Mouse (Mus musculus) gastrocnemius, postnatal 25 days (tissue): Measurements from ENCODE around the gene Fam71f1. TPM values are rescaled to one million over a fixed set of nuclear protein-coding genes. Genes with fewer than 3 reads are reported as not detected.

Experiments
- DNase-seq: peaks from one replicate; pipeline ENCODE4 v3.0.0; 2022
- long read RNA-seq, 2 experiments: library from polyadenylated mRNA; stranded (forward); transcript quantifications; one replicate each; pipeline ENCODE4 v2.0.0; 2021
- total RNA-seq, 2 experiments: library from RNA; stranded (reverse); gene quantifications; 1 replicate in 1 of 2; 2 replicates in 1 of 2; pipeline ENCODE4 v1.2.3; 2021

Gene Fam71f1
- not detected for total RNA-seq
- long read RNA-seq, experiment 1 = 0 reads
- long read RNA-seq, experiment 2 = 0 reads

DNA sequence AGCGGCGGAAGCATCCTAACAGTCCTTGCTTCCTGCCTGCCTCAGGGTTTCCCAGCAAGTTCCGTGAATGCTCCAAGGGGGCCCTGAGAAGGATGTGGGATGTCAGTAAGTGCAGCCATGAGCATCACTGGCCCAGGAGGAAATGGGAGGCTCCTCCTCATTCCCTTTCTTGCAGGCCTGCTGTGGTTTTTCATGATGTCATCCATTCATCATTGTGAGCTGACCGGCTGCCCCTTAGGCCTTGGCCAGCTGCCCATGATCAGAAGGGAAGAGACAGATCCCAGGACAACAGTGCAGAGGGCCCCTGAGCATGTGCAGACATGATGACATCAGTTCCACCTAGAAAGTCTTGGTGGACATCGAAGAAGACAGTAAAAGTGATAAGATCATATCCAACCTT is at the start of gene Fam71f1:
Fam71f1 (plus strand) TSS at position 262 of the 400 bp plus-strand sequence.
- peak; percentile 8 for DNase-seq

DNA sequence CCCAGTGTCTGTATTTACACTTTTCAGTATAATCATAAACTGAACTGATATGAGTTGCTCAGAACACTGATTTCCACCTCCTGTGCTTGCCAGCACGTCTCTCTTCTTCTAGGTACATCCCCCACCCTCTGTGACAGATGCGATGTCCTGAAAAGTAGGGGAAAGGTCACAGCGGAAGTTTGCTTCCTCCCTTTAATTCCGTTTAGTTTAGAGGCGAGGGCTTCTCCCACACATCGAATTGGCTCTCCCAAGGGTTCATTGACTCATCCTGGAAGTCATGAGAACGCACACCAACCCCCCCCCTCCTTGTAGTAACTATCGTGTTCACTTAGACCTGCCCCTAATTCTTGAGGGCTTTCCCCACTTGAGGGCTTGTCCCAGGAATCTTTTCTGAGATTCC is 48.0 kb upstream of the Fam71f1 start:
- DNase-seq = no peak

DNA sequence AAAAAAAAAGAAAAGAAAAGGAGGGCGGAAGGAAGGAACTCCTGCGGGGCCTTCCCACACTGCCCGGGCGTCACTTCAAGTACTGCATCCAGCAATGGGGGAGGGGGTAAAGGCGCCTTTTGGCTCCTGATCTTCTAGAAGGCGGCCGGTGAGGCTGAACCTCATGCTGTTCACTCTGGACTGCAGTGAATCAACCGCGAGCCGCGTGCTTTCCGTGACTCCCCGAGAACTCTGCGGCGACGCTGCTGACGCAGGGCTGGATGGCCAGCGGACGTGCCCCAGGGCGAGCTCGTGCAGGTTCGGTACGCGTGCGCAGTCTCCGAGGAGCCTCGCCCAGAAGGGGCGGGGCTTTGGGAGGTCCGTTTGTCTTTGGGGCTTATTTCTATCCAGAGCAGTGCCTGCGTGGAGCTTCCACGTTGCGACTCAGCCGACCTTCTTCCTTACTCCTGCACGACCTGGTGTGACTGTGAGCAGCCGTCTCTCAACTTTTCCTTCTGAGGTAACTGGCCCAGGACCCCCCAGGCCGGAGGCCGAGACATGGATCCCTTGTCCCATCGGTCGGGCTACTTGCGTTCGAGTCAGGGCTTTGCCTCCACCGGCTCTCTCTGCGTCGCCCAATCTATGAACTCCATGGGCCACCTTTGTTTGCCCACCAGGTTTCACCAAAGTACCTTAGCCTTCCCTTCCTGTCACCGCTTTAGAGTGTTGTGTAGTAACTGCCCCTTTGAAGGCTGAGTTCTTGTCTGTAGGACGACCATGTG is 46.4 kb upstream of the Fam71f1 start, which contains the start of gene Hilpda:
Hilpda (plus strand) TSS at position 177 of the 761 bp plus-strand sequence.
- DNase-seq = peak; percentile 90

DNA sequence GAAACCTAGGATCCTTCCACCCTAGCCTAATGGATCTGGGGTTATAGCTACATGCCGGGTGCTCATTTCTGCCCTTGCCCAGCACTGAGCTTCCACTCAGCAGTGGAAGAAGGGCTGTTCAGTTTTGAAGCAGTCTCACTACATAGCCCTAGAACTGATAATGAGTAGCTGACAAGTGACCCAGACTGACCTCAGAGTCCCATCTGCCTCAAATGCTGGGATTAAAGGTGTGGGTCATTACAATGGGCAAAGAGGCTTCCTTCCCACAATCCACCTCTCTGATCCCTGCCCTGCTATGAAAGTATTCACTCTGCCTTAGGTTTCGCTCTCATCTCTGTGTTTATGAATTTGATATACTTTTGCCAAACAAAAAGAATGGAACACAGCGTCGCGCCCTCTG is 42.2 kb upstream of the Fam71f1 start:
- DNase-seq = no peak

DNA sequence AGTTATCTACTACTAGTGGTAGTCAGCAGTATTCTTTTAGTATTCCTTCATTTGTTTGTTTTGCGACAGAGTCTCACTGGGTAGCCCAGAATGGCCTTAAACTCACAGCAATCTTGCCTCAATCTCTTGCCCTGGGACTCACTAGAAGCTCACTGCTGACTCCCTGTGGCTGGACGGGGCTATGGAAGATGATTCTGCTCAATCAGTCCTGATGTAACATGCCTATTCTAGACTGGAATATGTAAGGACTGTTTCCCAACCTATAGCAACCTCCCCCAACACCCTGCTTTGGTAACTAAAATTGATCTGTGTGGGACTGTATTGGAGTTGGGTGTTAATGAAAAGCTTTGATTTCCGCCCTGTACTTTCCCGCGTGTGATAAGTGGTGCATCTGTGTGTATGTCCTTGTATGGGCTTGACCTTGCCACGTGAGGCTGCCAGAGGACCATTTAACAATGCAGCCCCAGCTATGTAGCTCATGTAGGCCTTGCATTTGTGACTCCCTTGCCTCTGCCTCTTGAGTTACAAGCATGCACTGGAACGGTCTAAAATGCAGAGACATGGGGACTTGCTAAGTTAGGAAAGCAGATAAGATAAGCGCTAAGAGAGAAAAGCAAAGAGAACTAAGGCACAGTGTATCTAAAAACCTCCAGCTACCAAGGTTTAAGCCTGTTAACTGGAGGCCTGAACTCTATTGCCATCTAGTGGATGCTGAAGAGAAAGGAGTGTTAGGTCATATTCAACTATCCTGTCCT is 40.2 kb upstream of the Fam71f1 start:
- DNase-seq = no peak

DNA sequence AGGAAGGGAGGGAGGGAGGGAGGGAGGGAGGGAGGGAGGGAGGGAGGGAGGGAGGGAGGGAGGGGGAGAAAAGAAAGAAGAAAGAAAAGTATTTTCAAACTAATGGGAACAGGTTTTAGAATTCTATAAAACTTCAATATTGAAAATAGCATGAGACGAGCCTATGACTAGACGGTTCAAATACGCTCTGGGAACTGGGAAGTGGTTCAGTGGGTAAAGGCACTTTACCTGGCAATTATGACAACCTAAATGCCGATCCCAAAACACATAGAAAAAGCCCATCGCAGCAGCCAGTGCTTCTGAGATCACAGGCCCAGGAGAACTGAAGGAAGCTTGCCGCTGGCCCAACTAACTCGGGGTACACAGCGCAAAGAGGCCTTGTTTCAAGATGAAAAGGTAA is 39.6 kb upstream of the Fam71f1 start, which contains the start of gene Fam71f2:
Fam71f2 (plus strand) TSS at position 301 of the 400 bp plus-strand sequence.
- DNase-seq = no peak

DNA sequence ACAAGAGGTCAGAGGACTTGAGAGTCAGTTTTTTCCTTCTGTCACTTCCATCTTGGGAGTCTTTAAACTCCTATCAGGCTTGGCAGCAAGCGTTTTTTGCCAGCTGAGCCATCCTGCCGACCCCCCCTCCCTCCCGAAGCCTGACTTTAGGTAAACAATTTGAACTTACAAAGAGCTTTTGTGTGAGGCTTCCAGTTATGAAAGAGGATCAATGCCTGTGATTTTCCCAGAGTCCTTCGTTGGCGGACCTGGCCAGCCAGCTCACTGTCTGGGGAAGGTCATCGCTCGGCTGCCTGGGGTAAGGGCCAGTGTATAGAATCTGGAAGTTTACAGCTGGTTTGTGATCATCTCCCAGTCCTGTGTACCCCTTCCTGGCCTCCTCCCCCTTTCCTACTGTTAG is 38.3 kb upstream of the Fam71f1 start:
- no peak for DNase-seq

DNA sequence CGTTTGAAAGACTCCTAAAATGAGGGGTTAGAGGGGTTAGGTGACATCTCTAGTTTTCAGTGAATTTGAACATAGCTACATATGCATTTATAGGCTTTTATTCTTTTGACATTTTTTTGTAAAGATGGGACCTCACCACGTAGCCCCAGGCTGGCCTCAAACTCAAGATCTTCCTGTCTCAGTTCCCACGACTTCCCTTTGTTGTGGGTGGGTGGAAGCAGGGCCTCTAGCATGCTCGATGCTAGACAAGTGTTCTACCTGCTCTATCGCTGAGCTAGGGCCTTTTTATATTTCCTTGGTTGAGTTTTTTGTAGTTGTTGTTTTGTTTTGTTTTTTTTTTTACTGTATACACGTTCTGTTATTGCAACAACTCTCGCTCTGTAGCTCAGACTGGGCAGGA is 32.1 kb upstream of the Fam71f1 start:
- DNase-seq = no peak

DNA sequence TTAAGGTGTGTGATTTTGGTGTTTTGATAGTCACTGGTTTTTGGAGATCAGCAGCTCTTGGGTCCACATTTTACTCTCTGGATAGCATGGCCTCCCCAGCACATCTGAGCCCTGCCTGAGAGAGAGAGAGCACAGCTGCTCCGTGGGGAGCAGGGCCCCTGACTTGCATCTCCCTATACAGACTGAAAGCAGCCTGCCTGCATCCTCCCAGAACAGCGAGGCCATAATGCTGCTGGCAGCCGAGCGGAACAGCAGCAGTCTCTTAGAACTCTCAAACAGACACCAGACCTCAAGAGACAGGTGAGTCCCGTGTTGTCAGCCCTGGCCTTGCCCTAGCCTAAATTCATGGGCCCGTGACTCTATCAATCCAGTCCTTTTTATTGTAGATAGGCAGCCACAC is 31.5 kb upstream of the Fam71f1 start:
- DNase-seq = no peak

DNA sequence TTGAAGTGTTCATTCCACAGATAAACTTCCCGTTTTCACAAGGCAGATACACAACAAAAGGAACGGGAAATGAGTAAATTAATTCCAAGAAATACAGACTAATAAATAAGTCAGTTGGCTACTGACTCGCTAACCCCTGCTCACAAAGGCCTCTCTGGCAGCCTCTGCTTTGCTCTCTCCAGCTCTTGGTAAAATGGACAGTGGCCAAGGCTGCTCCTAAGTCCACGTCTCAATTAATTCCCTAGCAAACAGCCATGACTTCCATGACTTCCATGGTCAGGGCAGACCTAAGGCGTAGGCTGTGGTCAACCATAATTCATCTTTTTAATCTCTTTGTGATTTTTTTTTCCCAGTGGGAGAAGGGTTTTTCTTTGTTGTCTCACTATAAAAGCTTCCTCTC is 31.0 kb upstream of the Fam71f1 start:
- DNase-seq = no peak

DNA sequence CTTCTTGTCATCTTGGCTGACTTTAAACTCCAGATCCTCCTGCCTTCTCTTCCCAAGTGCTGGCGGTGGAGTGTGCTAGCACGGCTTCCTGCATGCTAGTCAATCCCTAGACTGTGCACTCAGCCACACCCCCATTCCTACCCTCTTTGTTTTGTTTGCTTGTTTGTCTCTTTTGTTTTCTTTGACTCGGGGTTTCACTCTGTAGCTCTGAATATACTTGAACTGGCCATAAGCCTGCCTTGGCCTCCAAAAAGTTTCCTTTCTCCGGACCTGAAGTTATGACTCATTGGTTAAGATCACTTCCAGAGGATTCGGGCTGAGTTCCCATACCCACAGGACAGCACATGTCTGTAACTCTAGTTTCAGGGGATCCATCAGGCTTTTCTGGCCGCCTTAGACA is 30.3 kb upstream of the Fam71f1 start:
- no peak for DNase-seq

DNA sequence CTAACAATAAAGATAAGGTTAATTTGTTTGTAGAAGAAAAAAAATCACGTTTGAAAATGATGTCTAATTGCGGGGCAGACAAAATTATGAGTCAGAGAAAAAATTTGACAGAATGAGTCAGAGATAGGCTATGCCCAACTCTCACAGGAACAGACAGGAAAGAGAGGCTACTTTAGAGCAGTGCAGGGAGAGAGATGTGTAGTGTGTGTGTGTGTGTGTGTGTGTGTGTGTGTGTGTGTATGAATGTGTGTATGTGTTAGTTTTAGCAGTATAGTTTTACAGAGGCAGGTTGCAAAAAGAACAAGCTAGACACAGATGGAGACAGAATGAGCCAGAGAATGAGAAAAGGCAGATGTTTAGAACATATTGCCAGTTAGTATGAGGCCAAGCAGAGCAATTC is 19.8 kb upstream of the Fam71f1 start:
- no peak for DNase-seq

DNA sequence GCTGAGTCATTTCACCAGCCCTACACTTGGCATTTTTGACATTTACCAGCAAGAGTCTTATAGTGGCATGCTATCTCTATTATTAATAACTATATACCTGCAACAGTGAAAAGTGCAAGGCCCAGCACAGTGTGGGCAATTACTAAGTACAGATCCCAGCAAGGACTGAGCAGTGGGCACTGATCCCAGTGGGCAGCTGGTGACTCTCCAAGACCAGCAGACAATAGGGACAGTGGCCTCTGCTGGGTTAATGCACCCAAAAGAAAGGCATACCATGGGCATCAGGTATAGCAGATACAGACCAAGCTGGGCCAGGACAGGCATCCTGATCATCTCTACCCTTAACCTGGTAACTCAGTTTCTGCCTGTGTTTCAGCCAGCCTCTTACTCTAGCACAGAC is 15.7 kb upstream of the Fam71f1 start:
- DNase-seq = no peak

DNA sequence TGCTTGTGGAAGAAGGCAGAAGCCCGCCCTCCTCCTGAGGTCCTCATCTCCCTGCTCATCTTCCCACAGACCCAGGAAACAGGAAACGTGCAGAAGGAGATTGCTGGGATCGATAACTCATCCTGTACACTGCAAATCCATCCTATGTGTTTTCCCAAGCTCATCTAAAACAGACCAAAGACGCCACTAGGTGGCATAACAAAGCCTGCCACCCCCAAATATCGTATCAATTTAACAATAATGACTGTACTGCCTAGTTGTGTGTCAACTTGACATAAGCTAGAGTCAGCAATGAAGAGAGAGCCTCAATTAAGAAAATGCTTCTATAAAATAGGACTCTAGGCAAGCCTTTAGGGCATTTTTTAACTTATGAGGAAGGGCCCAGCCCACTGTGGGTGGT is 15.2 kb upstream of the Fam71f1 start:
- no peak for DNase-seq

DNA sequence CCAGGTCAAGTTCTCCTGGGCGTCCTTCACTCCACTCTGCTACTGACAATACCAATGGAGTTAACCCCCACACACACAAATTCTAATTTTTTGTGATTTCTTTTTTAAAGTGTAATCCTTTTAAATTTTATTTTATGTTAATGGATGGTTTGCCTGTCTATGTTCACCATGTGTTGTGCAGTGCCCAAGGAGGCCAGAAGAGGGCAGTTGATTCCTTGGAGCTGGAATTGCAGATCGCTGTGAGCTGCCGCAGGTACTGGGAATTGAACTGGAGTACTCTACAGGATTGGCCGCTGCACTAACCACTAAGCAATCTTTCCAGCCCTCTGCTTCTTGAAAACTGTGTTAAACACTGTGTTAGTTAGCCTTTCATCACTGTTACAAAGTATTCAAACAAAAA is 13.5 kb upstream of the Fam71f1 start:
- DNase-seq = no peak

DNA sequence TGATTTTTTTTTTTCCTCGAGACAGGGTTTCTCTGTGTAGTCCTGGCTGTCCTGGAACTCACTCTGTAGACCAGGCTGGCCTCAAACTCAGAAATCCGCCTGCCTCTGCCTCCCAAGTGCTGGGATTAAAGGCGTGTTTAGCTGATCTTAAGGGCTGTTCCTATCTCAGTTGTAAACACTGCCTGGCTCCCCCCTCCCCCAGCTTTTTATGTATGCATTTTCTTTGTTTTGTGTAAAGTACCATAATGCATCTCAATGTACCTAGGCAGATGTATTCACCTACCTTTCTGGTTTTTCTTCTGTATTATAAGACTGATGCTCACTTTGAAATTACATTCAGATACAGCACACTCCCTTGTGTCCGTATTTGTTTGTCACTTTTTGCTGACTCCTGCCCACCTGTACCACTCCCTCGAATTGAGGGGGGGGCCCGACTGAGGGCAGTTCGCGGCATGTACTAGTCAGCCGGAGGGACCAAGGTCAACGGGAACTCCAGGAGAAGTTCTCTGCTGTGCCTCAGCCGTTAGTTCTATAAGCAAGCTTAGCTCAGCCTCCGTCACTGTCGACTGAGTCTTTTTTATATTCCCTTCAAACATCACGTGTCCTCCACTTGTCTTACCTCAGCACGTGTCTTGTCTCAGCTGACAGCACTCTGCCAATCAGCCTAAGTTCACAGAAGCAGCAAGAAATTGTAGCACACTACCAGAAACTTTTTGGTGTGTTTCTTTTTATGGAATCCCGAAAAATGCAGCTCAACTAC is 9.9 kb upstream of the Fam71f1 start:
- DNase-seq = no peak

DNA sequence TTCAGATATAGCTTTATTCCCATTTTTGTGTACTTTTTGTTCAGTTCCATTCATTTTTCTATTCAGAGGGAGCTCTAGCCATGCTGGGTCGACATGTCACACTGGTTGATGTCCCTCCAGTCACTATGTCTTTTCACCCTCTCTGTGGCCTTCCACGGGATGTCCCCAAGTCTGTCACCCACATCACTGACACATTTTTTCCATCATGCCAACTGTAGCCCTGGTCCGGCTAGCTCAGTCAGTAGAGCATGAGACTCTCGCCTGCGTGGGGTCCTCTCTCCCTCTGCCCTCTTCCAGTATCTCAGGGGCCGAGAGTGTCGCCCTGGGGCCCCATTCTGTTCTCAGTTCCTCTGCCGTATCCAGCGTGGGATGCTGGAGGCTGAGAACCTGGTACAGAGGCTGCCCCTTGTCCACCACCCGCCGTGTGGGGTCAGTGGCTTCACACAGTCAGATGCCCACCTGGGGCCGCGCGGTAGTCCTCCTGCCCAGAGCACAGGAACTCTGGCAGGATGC is 5.2 kb upstream of the Fam71f1 start:
- DNase-seq = no peak

DNA sequence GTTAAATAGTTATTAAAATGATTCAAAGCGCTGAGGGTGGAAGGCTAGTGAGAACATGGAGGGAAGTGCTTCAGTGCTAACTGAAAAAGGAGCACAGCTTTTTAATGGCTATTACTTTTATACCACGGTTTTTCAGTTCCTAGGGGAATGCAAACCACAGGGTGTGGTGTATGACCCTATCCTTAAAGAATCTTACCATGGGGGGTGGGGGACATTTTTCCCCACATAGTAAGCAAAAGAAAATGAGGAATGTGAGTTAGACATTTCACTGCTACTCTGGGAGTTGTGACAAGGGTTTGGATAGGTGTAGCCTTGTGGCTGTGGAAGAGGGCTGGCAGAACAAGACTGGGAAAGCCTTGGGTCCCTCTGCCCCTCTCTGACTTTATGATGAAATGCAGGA is 1.7 kb upstream of the Fam71f1 start:
- no peak for DNase-seq

DNA sequence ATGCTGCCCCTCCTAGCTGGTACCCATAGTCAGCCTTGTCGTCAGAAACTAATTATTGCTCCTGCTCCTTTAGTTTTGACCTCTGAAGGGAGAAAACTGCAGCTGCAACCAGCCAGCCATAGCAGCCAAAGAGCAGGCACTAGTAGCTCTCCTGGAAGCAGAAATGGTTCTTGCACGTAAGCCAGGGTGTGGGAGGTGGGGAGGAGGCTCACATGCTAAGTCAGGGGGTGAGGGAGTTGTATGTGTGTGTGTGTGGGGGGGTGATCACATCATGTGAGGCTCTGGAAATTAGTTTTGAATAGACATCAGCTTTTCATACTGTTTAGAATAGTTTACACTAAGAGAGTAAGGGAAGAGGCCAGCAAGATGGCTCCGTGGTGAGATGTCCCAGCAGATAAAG is 999 bp upstream of the Fam71f1 start:
- DNase-seq = no peak

DNA sequence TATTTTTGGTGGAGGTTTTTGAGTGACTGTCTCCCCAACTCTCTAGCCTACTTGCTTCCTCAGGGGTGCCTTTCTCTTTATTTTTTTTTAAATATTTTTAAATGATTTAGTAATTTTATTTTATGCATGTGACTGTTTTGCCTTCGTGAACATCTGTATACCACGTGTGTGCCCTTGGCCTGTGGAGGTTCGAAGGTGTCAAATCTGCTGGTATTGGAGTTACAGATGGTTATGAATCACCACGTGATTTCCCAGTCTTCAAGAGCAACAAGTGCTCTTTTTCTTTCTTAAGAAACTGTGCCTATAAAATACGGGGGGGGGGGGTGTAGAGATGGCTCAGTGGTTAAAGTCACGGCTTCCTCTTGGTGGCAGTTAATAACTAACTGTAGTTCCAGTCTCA is 2.6 kb downstream of the Fam71f1 start:
- no peak for DNase-seq

DNA sequence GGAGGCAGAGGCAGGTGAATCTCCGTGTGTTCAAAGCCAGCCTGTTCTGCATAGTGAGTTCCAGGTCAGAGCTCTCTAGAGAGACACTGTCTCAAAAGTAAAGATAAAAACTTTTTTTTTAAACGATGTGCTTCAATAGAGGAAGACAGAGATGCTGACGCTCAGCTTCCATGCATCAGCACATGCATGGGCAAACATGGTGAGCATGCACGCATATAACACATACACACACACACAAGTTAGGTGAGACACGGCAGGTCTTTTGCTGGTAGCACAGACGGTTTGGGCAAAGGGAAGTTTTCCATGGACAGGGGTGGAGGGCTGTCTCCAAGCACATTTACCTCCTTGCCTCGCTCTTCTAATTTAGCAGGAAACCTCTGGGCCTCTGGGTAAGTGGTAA is 3.2 kb downstream of the Fam71f1 start:
- no peak for DNase-seq

DNA sequence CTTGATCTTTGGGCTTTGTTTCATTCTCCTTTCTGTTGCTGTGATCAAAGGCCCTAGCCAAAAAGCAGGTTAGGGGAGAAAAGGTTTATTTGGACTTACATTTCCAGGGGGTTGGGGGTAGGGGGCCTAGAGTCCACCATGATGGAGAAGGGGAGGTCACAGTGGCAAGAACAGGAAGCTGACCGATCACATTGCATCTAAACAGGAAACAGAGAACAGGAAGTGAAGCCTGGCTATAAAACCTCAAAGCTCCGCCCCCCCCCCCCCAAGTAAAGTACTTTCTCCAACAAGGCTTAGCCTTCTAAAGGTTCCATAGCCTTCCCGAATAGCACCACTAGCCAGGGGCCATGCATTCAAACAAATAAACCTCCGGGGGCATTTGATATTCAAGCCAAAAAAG is 3.8 kb downstream of the Fam71f1 start:
- DNase-seq = no peak

DNA sequence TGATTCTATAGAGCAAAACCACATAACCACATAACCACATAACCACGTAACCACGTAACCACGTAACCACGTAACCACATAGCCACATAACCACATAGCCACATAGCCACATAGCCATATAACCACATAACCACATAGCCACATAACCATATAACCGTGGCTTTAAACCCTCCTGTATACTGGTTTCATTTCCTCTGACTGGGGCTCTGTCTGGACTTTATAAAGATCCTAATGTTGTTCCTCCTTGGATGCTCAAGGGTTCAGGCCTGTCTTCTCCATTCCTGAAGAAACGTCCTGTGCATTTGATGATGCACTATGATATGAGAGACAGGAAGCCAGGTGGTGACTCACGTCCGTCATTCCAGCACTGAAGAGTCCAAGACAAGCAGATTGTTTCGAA is 8.0 kb downstream of the Fam71f1 start:
- DNase-seq = no peak
